Mouse (Mus musculus) adrenal gland, postnatal 14 days (tissue): ENCODE data around the gene Tmem222. TPM values are rescaled to one million over a fixed set of nuclear protein-coding genes. Genes with fewer than 3 reads are reported as not detected.

Experiments
- DNase-seq: peaks from one replicate; pipeline ENCODE4 v3.0.0; 2021; ENCODE audit warnings: mixed read lengths
- total RNA-seq: library from RNA; stranded (reverse); gene quantifications from 2 replicates; pipeline ENCODE4 v1.2.3, GENCODE M21; 2021

Tmem222 gene
- total RNA-seq, 1 experiment from 2014 or later, result 48.7 TPM

GRCm38 (mm10) chr4:133250609-133251008 is 27.0 kb downstream of the Tmem222 start:
- DNase-seq, result peak; percentile 92

- DNase-seq, result no peak
Measured at GRCm38 (mm10) chr4:133247806-133248449, 29.7 kb downstream of the Tmem222 start.

- DNase-seq, result peak; percentile 60
Measured at GRCm38 (mm10) chr4:133247072-133247471, 30.5 kb downstream of the Tmem222 start.

- DNase-seq, result no peak
Measured at GRCm38 (mm10) chr4:133244289-133244688, 33.3 kb downstream of the Tmem222 start.

GRCm38 (mm10) chr4:133243538-133243937 is 34.1 kb downstream of the Tmem222 start:
- DNase-seq, result no peak

GRCm38 (mm10) chr4:133242710-133243109 is 34.9 kb downstream of the Tmem222 start:
- no peak for DNase-seq

- DNase-seq, result no peak
Measured at GRCm38 (mm10) chr4:133241910-133242309, 35.7 kb downstream of the Tmem222 start.

- peak; percentile 96 for DNase-seq
Measured at GRCm38 (mm10) chr4:133240934-133241908, 36.4 kb downstream of the Tmem222 start.

GRCm38 (mm10) chr4:133240490-133240921 is 37.1 kb downstream of the Tmem222 start, which contains the start of gene Map3k6:
TSS of gene Map3k6 (plus strand) at chr4:133240818.
- DNase-seq, result peak; percentile 94

GRCm38 (mm10) chr4:133237911-133238310 is 39.7 kb downstream of the Tmem222 start:
- DNase-seq, result no peak

- no peak for DNase-seq
Measured at GRCm38 (mm10) chr4:133235415-133235814, 42.2 kb downstream of the Tmem222 start.

- no peak for DNase-seq
Measured at GRCm38 (mm10) chr4:133234771-133235170, 42.8 kb downstream of the Tmem222 start.

- DNase-seq, result peak; percentile 75
Measured at GRCm38 (mm10) chr4:133233285-133233976, 44.2 kb downstream of the Tmem222 start.

GRCm38 (mm10) chr4:133229582-133229981 is 48.0 kb downstream of the Tmem222 start:
- no peak for DNase-seq

GRCm38 (mm10) chr4:133227636-133228035 is 50.0 kb downstream of the Tmem222 start:
- peak; percentile 61 for DNase-seq

- DNase-seq, result peak; percentile 49
Measured at GRCm38 (mm10) chr4:133226073-133226472, 51.5 kb downstream of the Tmem222 start.

GRCm38 (mm10) chr4:133223875-133224274 is 53.7 kb downstream of the Tmem222 start:
- no peak for DNase-seq

GRCm38 (mm10) chr4:133221701-133222100 is 55.9 kb downstream of the Tmem222 start:
- no peak for DNase-seq

GRCm38 (mm10) chr4:133220656-133221055 is 56.9 kb downstream of the Tmem222 start:
- DNase-seq, result peak; percentile 52

- no peak for DNase-seq
Measured at GRCm38 (mm10) chr4:133218745-133219144, 58.8 kb downstream of the Tmem222 start.

- peak; percentile 76 for DNase-seq
Measured at GRCm38 (mm10) chr4:133217641-133218040, 60.0 kb downstream of the Tmem222 start.
